Mouse (Mus musculus) kidney, embryonic 16.5 days (tissue): ENCODE results near the gene Comp. TPM values are rescaled to one million over a fixed set of nuclear protein-coding genes. Genes with fewer than 3 reads are reported as not detected.
A peak's percentile ranks its signal among the peaks of the same experiment; 100 is the strongest.

Experiments
- ATAC-seq: fragments of 200-750 bp; cut with Nextera tagmentation; 2 replicates; pipeline ENCODE4 v1.8.0; 2017; ENCODE audit warnings: moderate TSS enrichment; ENCODE audit not compliant: low FRiP score, low TSS enrichment
- H3K27ac ChIP-seq: fragments of 300-500 bp; sonication (generic); 2 replicates; pipeline ENCODE4 v1.5.1; 2014; ENCODE audit warnings: low read length
- H3K27me3 ChIP-seq: fragments of 300-500 bp; sonication (generic); 2 replicates; pipeline ENCODE4 v1.6.1; 2014; ENCODE audit warnings: low read length, control low read depth, mixed read lengths; ENCODE audit not compliant: insufficient read depth
- H3K36me3 ChIP-seq: fragments of 300-500 bp; sonication (generic); 2 replicates; pipeline ENCODE4 v1.6.1; 2014; ENCODE audit warnings: low read length, control low read depth, mixed read lengths; ENCODE audit not compliant: insufficient read depth
- H3K4me1 ChIP-seq: fragments of 300-500 bp; sonication (generic); 2 replicates; pipeline ENCODE4 v1.6.1; 2014; ENCODE audit warnings: low read length, control low read depth, mixed read lengths; ENCODE audit not compliant: insufficient read depth
- H3K4me2 ChIP-seq: fragments of 300-500 bp; sonication (generic); replicated peaks from 2 replicates; pipeline ENCODE4 v1.6.1; 2014; ENCODE audit warnings: low read depth, low read length
- H3K4me3 ChIP-seq: fragments of 300-500 bp; sonication (generic); 2 replicates; pipeline ENCODE4 v1.5.1; 2014; ENCODE audit warnings: mild to moderate bottlenecking, low read length
- H3K9ac ChIP-seq: fragments of 300-500 bp; sonication (generic); replicated peaks from 2 replicates; pipeline ENCODE4 v1.6.1; 2014; ENCODE audit warnings: low read length
- H3K9me3 ChIP-seq: fragments of 300-500 bp; sonication (generic); 2 replicates; pipeline ENCODE4 v1.6.1; 2016; ENCODE audit warnings: low read length, control low read depth
- WGBS: fragments of 180-500 bp; shearing (Covaris S2); extraction: QIAGEN DNeasy Blood & Tissue Kit; methylation state at CpG from one replicate; pipeline ENCODE4 v1.1.7; 2014; 5-methylcytosine and 5-hydroxymethylcytosine counted together
- polyA plus RNA-seq: library from polyadenylated mRNA; unstranded; fragments of >200 nt; fragmentation: Nextera tagmentation; extraction: Ambion mirVana; gene quantifications from 2 replicates; pipeline ENCODE4 v1.2.1, GENCODE M21; 2015

The Comp gene
- polyA plus RNA-seq, 1 experiment from 2014 or later, result 1.00 TPM

- Histone ChIP-seq H3K4me1 (peaks cover 48% of the 10 kb centered on the region), H3K9me3 (no peaks in the 10 kb centered on the region), H3K4me2 (no peak overlapping the region), H3K4me3 (no peak overlapping the region), H3K36me3 (peaks cover 4% of the 10 kb centered on the region; the same call in 1 of the 2 replicates), H3K27me3 (no peaks in the 10 kb centered on the region), H3K27ac (peak overlapping the region; percentile 53), H3K9ac (peak overlapping the region; percentile 46)
- no peak for ATAC-seq
- 47% methylated on average over 9 of the region's 9 CpGs for WGBS
Observed at GRCm38 (mm10) chr8:70409455-70409871, 36.1 kb downstream of the Comp start.

GRCm38 (mm10) chr8:70410281-70410680 lies 36.9 kb downstream of the Comp start:
- peaks cover 4% of the 10 kb centered on the region; the same call in 1 of the 2 replicates for H3K36me3 ChIP-seq
- no peaks in the 10 kb centered on the region for H3K27me3 ChIP-seq
- H3K9ac ChIP-seq, result no peak overlapping the region
- H3K27ac ChIP-seq, result no peak overlapping the region
- peaks cover 44% of the 10 kb centered on the region for H3K4me1 ChIP-seq
- no peak overlapping the region for H3K4me2 ChIP-seq
- no peak for ATAC-seq
- H3K9me3 ChIP-seq, result no peaks in the 10 kb centered on the region
- no peak overlapping the region for H3K4me3 ChIP-seq
- 91% methylated on average over 5 of the region's 5 CpGs for WGBS

GRCm38 (mm10) chr8:70414310-70414946 lies 41.1 kb downstream of the Comp start:
- H3K9ac ChIP-seq, result no peak overlapping the region
- H3K27me3 ChIP-seq, result no peaks in the 10 kb centered on the region
- no peak overlapping the region for H3K4me2 ChIP-seq
- no peak overlapping the region for H3K27ac ChIP-seq
- peaks cover 16% of the 10 kb centered on the region for H3K4me1 ChIP-seq
- no peaks in the 10 kb centered on the region for H3K9me3 ChIP-seq
- ATAC-seq, result no peak
- 84% methylated on average over 6 of the region's 6 CpGs for WGBS
- H3K36me3 ChIP-seq, result peaks cover 4% of the 10 kb centered on the region; the same call in 1 of the 2 replicates
- H3K4me3 ChIP-seq, result no peak overlapping the region

GRCm38 (mm10) chr8:70415540-70416451 lies 42.4 kb downstream of the Comp start:
- Histone ChIP-seq H3K9ac (no peak overlapping the region), H3K4me2 (no peak overlapping the region), H3K4me3 (no peak overlapping the region), H3K36me3 (peaks cover 4% of the 10 kb centered on the region; the same call in 1 of the 2 replicates), H3K27ac (no peak overlapping the region), H3K9me3 (no peaks in the 10 kb centered on the region), H3K4me1 (peaks cover 13% of the 10 kb centered on the region; the same call in 1 of the 2 replicates), H3K27me3 (no peaks in the 10 kb centered on the region)
- 0 out of 2 replicates have a peak, but pooled peaks have one; percentile 32 for ATAC-seq
- WGBS, result 70% methylated on average over 8 of the region's 8 CpGs

- 52% methylated on average over 6 of the region's 6 CpGs for WGBS
- H3K9me3 ChIP-seq, result no peaks in the 10 kb centered on the region
Observed at GRCm38 (mm10) chr8:70416941-70417340, 43.6 kb downstream of the Comp start.

GRCm38 (mm10) chr8:70417914-70418313 lies 44.6 kb downstream of the Comp start:
- Histone ChIP-seq H3K27ac (no peak overlapping the region), H3K4me3 (no peak overlapping the region), H3K9me3 (no peaks in the 10 kb centered on the region), H3K4me1 (peaks cover 16% of the 10 kb centered on the region; the same call in 1 of the 2 replicates), H3K36me3 (peaks cover 4% of the 10 kb centered on the region; the same call in 1 of the 2 replicates), H3K4me2 (no peak overlapping the region), H3K9ac (no peak overlapping the region), H3K27me3 (no peaks in the 10 kb centered on the region)
- WGBS, result 43% methylated on average over 10 of the region's 10 CpGs
- ATAC-seq, result no peak

More at GRCm38 (mm10) chr8:70416941-70417340, 43.6 kb downstream of the Comp start:
- H3K4me2 ChIP-seq, result no peak overlapping the region
- no peaks in the 10 kb centered on the region for H3K27me3 ChIP-seq
- H3K4me1 ChIP-seq, result peaks cover 16% of the 10 kb centered on the region; the same call in 1 of the 2 replicates
- no peak overlapping the region for H3K27ac ChIP-seq
- H3K9ac ChIP-seq, result no peak overlapping the region; the same call in 1 of the 2 replicates
- H3K36me3 ChIP-seq, result peaks cover 4% of the 10 kb centered on the region; the same call in 1 of the 2 replicates
- no peak overlapping the region for H3K4me3 ChIP-seq
- ATAC-seq, result no peak

- WGBS, result 39% methylated on average over 14 of the region's 14 CpGs
- no peaks in the 10 kb centered on the region for H3K9me3 ChIP-seq
- peak; percentile 56; the same call in 1 of the 2 replicates for ATAC-seq
- H3K4me3 ChIP-seq, result no peak overlapping the region
- no peak overlapping the region for H3K4me2 ChIP-seq
- no peak overlapping the region for H3K9ac ChIP-seq
- peaks cover 16% of the 10 kb centered on the region; the same call in 1 of the 2 replicates for H3K4me1 ChIP-seq
- peaks cover 1% of the 10 kb centered on the region; the same call in 1 of the 2 replicates for H3K36me3 ChIP-seq
- no peak overlapping the region for H3K27ac ChIP-seq
- H3K27me3 ChIP-seq, result no peaks in the 10 kb centered on the region
Observed at GRCm38 (mm10) chr8:70418954-70419353, 45.6 kb downstream of the Comp start.

GRCm38 (mm10) chr8:70419879-70420643 lies 46.7 kb downstream of the Comp start:
- 76% methylated on average over 11 of the region's 11 CpGs for WGBS
- no peak overlapping the region for H3K27ac ChIP-seq

More at GRCm38 (mm10) chr8:70419879-70420643, 46.7 kb downstream of the Comp start:
- Histone ChIP-seq H3K4me3 (no peak overlapping the region), H3K4me2 (no peak overlapping the region), H3K9me3 (no peaks in the 10 kb centered on the region), H3K4me1 (peaks cover 16% of the 10 kb centered on the region; the same call in 1 of the 2 replicates), H3K9ac (no peak overlapping the region), H3K36me3 (no peaks in the 10 kb centered on the region), H3K27me3 (no peaks in the 10 kb centered on the region)
- no peak; the same call in 1 of the 2 replicates for ATAC-seq
